Mouse (Mus musculus) brain, embryonic 14.5 days (tissue): ENCODE measurements around the gene Ccdc85a. TPM values are rescaled to one million over a fixed set of nuclear protein-coding genes. Genes with fewer than 3 reads are reported as not detected.
"Not testable (repeated sequence)": the region's sequence is repeated elsewhere in the genome, so short reads cannot be mapped to it uniquely, and the experiment has no call there.

Source experiments
- DNase-seq: peaks from one replicate; pipeline ENCODE4 v3.0.0-alpha.2; 2011; ENCODE audit warnings: low read depth
- CTCF ChIP-seq: fragments of 200-500 bp; IDR thresholded peaks from 2 replicates; pipeline ENCODE4 v1.5.1; 2012; ENCODE audit warnings: inconsistent platforms, mild to moderate bottlenecking, moderate library complexity, borderline replicate concordance; ENCODE audit not compliant: insufficient read depth, insufficient read length; ENCODE audit errors: extremely low read depth
- POLR2A ChIP-seq: fragments of 200-500 bp; IDR thresholded peaks from 2 replicates; pipeline ENCODE4 v1.6.1; 2012; ENCODE audit warnings: mild to moderate bottlenecking, inconsistent platforms, borderline replicate concordance; ENCODE audit not compliant: poor library complexity, insufficient read depth, insufficient read length, severe bottlenecking; ENCODE audit errors: extremely low read depth
- polyA plus RNA-seq: library from polyadenylated mRNA; depleted of rRNA; stranded (reverse); fragments of >200 nt; gene quantifications from 2 replicates; pipeline ENCODE4 v1.2.3, GENCODE M21; 2012

Gene Ccdc85a
- polyA plus RNA-seq, 1 experiment = 18.0 TPM

GRCm38 (mm10) chr11:28501190-28501589 is 82.9 kb downstream of the Ccdc85a start:
- DNase-seq = no peak
- no peak for TF ChIP-seq POLR2A
- TF ChIP-seq CTCF = no peak

GRCm38 (mm10) chr11:28497034-28497433 is 87.1 kb downstream of the Ccdc85a start:
- no peak for TF ChIP-seq CTCF
- peak; percentile 29 for DNase-seq

GRCm38 (mm10) chr11:28493362-28493761 is 90.8 kb downstream of the Ccdc85a start:
- TF ChIP-seq CTCF (no peak), POLR2A (no peak)
- no peak for DNase-seq

- TF ChIP-seq CTCF (no peak), POLR2A (no peak)
- DNase-seq = no peak
These were observed 92.8 kb downstream of the Ccdc85a start for GRCm38 (mm10) chr11:28491330-28491729.

GRCm38 (mm10) chr11:28484083-28484729 is 99.9 kb downstream of the Ccdc85a start:
- peak; percentile 77 for DNase-seq
- no peak for TF ChIP-seq POLR2A

- TF ChIP-seq POLR2A (no peak), CTCF (no peak)
These were observed 107.0 kb downstream of the Ccdc85a start for GRCm38 (mm10) chr11:28477088-28477487.

GRCm38 (mm10) chr11:28465726-28466125 is 118.4 kb downstream of the Ccdc85a start:
- no peak for TF ChIP-seq POLR2A
- no peak for TF ChIP-seq CTCF
- DNase-seq = no peak

More at GRCm38 (mm10) chr11:28477088-28477487, 107.0 kb downstream of the Ccdc85a start:
- DNase-seq = peak; percentile 13

- no peak for TF ChIP-seq CTCF
- TF ChIP-seq POLR2A = no peak
- no peak for DNase-seq
These were observed 119.2 kb downstream of the Ccdc85a start for GRCm38 (mm10) chr11:28464926-28465325.

GRCm38 (mm10) chr11:28459165-28459564 is 125.0 kb downstream of the Ccdc85a start:
- DNase-seq = no peak
- TF ChIP-seq POLR2A (no peak), CTCF (no peak)

- DNase-seq = no peak
- TF ChIP-seq POLR2A = no peak
- no peak for TF ChIP-seq CTCF
These were observed 144.2 kb downstream of the Ccdc85a start for GRCm38 (mm10) chr11:28439877-28440276.

- TF ChIP-seq POLR2A (no peak), CTCF (no peak)
- DNase-seq = peak; percentile 28
These were observed 161.5 kb downstream of the Ccdc85a start for GRCm38 (mm10) chr11:28422451-28423231.

- TF ChIP-seq POLR2A (no peak), CTCF (no peak)
- DNase-seq = no peak
These were observed 168.3 kb downstream of the Ccdc85a start for GRCm38 (mm10) chr11:28415841-28416240.

- not testable (repeated sequence) for DNase-seq
These were observed 174.2 kb downstream of the Ccdc85a start for GRCm38 (mm10) chr11:28409880-28410279.

GRCm38 (mm10) chr11:28397166-28397565 is 187.0 kb downstream of the Ccdc85a start:
- TF ChIP-seq POLR2A = no peak
- TF ChIP-seq CTCF = no peak
- DNase-seq = no peak
